Mouse (Mus musculus) layer of hippocampus, adult 6 months (tissue): ENCODE measurements around the gene Nxph1. TPM values are rescaled to one million over a fixed set of nuclear protein-coding genes. Genes with fewer than 3 reads are reported as not detected.

Experiments
- long read RNA-seq, 2 experiments: library from polyadenylated mRNA; unstranded; transcript quantifications; one replicate each; pipeline ENCODE4 v2.0.0; 2019 to 2020
- polyA plus RNA-seq: library from polyadenylated mRNA; unstranded; fragments of <200 nt; fragmentation: Nextera tagmentation; gene quantifications from 2 replicates; pipeline ENCODE4 v1.2.3, GENCODE M21; 2021

Gene Nxph1
- 25.5 and 27.0 TPM in 2 replicates for polyA plus RNA-seq
- long read RNA-seq, experiment 1, partial matches to known transcripts, result 5 of 6 reads
- long read RNA-seq, experiment 1, other reads (novel, unspliced or antisense), result 0 of 6 reads
- long read RNA-seq, experiment 2, partial matches to known transcripts, result 27 of 33 reads
- long read RNA-seq, experiment 2, other reads (novel, unspliced or antisense), result 5 of 33 reads

DNA sequence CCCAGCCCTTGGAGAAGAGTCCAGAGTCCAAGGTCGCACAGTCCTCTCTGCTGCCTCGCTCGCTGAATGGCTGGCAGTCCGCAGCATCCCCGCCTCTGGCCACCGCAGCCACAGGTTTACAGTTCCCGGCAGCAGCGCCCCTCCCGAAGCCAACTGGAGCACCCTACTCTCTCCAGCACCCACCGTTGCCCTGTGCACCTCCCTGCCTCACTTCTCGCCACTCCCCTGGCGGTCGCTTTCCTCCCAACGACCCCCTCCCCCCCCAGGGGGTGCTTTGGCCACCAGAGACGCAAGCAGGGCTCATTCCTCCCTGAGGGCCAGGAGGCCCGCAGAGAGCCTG lies at the start of gene Nxph1:
Nxph1 (plus strand) TSS at position 301 of the 340 bp plus-strand sequence.

Other genes starting within 250 kb of the Nxph1 start
- 47.4 and 53.9 TPM in 2 replicates for gene Ica1, start 169.9 kb upstream of the Nxph1 start, polyA plus RNA-seq